Mouse (Mus musculus): Measurements from ENCODE around the gene Ksr1. TPM values are rescaled to one million over a fixed set of nuclear protein-coding genes. Genes with fewer than 3 reads are reported as not detected.

Ksr1 gene
- polyA plus RNA-seq, 1 experiment from 2014 or later: 4.6 TPM

DNA sequence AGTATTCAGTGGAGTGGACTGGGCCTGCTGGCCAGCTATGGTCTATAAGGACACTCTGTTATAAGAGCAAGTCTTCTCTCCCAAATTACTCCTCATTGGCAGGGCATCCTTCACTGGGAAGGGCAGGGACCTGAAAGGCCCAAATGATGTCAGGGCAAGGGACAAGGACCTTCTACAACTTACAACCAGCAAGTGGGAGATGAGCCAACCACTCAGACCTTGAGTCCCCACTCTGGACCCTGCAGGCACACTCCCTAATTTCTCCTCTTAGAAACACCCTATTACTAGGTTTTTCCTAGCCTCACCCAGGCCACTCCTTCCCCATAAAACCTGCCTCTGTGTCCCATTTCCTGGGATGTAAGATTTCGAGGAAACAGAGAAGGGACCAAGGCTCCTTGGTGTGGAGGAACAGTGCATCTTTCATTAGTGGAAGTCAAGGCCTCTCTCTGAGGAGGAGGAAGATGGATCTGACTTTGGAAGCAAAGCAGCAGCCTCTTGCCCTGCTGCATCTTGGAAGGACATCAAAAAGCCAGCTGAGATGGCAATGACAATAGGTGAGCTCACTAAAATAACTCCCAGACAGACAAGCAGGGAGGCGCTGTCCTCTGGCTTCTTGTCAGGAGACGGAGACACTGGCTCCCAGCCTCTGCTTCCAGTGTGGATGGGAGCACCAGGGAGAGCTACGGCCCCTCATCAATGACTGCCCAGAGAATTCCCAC is 20.5 kb upstream of the Ksr1 start:
- no peak overlapping the region for H3K4me2 ChIP-seq
- H3K9me3 ChIP-seq: no peaks in the 10 kb centered on the region
- H3K27ac ChIP-seq (replicated peaks): no peak overlapping the region
- no peak overlapping the region for H3K9ac ChIP-seq
- no peaks in the 10 kb centered on the region for H3K36me3 ChIP-seq
- H3K4me3 ChIP-seq: no peak overlapping the region
- H3K4me1 ChIP-seq (replicated peaks): 0 out of 2 replicates have a peak, but pooled peaks cover 4% of the 10 kb centered on the region
- no peaks in the 10 kb centered on the region for H3K27me3 ChIP-seq
- ATAC-seq (ENCODE audit: low read depth): no peak
- WGBS: 70% methylated on average over 4 of the region's 4 CpGs

DNA sequence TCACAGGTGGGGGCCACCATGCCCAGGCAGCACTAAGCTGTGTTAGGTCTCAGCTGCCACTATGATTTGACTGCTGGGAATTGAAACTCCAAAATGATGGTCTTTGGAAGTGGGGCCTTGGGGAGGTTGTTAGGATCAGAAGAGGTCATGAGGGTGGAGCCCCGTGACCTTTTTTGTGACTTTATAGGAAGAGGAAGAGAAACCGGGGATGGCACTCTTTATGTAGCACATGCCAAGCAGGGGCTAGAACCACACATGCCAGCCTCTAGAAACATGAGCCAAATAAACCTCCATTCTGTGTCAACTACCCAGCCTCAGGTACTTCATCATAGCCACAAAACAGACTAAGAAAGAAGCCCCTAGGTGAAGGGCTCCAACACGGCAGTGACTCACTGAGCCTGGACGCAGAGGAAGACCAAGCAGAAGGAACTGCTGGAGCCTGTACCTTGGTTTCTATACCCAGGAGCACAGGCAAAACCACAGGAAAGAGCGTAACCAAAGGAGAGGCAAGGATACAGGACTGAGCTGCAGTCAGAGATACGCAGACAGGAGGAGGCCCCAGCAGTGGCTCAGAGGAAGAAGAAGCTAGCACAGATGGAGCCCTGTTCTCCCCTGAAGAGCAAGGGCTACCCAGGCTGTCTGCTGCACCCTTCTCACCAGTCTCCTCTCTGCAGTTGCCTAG is 15.0 kb upstream of the Ksr1 start:
- Histone ChIP-seq H3K9ac (no peak overlapping the region), H3K9me3 (no peaks in the 10 kb centered on the region), H3K36me3 (no peaks in the 10 kb centered on the region), H3K27ac (replicated peaks) (no peak overlapping the region), H3K4me2 (no peak overlapping the region), H3K4me3 (no peak overlapping the region), H3K4me1 (replicated peaks) (0 out of 2 replicates have a peak, but pooled peaks cover 4% of the 10 kb centered on the region), H3K27me3 (no peaks in the 10 kb centered on the region)
- ATAC-seq (ENCODE audit: low read depth): no peak
- 88% methylated on average over 6 of the region's 6 CpGs for WGBS

DNA sequence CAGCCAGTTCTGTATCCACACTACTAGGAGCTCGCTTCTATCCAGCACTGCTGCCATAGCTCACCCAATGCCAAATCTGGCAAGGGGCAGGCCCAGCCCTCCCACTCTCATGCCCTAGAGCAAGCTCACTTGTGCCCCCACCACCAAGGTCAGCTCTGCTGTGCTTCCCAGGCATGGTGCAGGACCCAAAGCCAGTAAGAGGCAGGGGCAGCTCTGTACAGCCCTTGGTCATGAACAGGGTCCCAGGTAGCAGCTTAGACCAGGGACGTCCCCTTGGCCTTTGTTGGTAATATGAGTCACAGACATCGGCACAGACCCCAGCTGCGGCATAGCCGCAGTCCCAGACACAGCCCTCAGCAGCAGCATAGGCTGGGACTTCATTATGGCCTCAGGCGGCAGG is 13.9 kb upstream of the Ksr1 start:
- WGBS: 74% methylated on average over 6 of the region's 6 CpGs
- Histone ChIP-seq H3K4me1 (replicated peaks) (0 out of 2 replicates have a peak, but pooled peaks cover 4% of the 10 kb centered on the region), H3K36me3 (no peaks in the 10 kb centered on the region), H3K4me2 (no peak overlapping the region), H3K9me3 (no peaks in the 10 kb centered on the region), H3K27ac (replicated peaks) (no peak overlapping the region), H3K27me3 (no peaks in the 10 kb centered on the region), H3K4me3 (no peak overlapping the region), H3K9ac (no peak overlapping the region)
- no peak for ATAC-seq (ENCODE audit: low read depth)

DNA sequence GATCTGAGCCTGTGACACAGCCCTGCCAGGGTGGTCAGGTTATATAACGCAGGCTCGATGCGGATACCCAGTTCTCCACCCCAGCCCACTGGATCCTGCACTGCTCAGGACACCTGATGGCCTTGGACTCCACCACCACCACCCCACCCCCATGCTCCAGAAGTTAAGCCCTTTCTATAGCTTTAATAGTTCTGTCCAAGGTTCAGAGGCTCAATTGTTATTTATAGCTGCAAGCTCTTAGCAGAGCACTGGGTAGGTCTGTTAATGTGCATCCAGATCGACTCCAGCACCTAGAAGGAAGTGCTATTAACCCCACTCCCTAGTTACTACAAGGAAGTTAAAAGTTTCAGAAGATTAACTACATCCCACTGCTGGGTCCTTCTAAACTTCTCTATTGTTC is 11.5 kb upstream of the Ksr1 start:
- Histone ChIP-seq H3K36me3 (no peaks in the 10 kb centered on the region), H3K27me3 (no peaks in the 10 kb centered on the region), H3K4me2 (no peak overlapping the region), H3K4me1 (replicated peaks) (no peaks in the 10 kb centered on the region), H3K27ac (replicated peaks) (no peak overlapping the region), H3K4me3 (no peak overlapping the region), H3K9me3 (no peaks in the 10 kb centered on the region), H3K9ac (no peak overlapping the region)
- no peak for ATAC-seq (ENCODE audit: low read depth)
- 77% methylated on average over 4 of the region's 4 CpGs for WGBS

DNA sequence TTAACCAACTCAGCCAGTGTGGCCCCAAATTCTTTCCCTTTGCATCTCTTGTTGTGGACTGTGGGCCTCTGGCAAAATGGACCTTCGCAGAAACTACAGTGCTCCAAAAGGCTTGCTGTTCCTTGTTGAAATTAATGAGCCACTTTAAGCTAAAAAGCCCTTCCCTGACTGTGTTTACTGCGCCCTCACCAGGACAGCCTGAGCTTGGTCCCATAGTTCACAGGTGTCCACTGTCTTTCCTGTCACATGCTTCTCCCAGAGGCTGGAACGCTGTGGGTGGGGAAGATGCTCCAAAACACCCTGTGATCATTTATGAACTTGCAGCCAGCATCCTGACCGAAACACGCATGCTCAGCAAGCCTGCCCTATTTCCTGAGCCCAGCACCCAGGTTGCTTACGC is 9.1 kb upstream of the Ksr1 start:
- Histone ChIP-seq H3K27me3 (no peaks in the 10 kb centered on the region), H3K27ac (replicated peaks) (no peak overlapping the region), H3K4me3 (no peak overlapping the region), H3K4me2 (no peak overlapping the region), H3K9me3 (no peaks in the 10 kb centered on the region), H3K4me1 (replicated peaks) (no peaks in the 10 kb centered on the region), H3K9ac (no peak overlapping the region), H3K36me3 (no peaks in the 10 kb centered on the region)
- 71% methylated on average over 6 of the region's 6 CpGs for WGBS
- no peak for ATAC-seq (ENCODE audit: low read depth)

DNA sequence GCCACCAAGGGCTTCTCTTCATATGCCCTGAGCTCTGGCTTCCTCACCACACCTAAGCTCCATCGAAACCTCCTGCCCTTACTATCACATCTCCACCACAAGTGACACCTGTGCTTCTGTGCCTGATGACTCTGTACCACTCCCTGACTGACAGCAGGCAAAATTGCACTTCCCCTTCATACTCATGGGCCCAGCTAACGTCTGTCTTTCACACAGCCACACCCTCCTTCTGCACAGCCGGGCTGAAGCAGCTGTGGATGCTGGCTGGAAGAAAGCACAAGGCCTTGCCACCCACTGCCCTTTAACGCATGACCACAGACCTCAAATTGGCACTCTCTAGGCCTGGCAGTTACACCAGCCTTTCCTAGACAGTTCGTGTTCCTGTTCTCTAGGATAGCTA is 6.5 kb upstream of the Ksr1 start:
- H3K9ac ChIP-seq: no peak overlapping the region
- 69% methylated on average over 5 of the region's 5 CpGs for WGBS
- H3K27ac ChIP-seq (replicated peaks): no peak overlapping the region
- no peak overlapping the region for H3K4me3 ChIP-seq
- H3K4me2 ChIP-seq: no peak overlapping the region
- no peaks in the 10 kb centered on the region for H3K4me1 ChIP-seq (replicated peaks)
- H3K36me3 ChIP-seq: no peaks in the 10 kb centered on the region
- no peaks in the 10 kb centered on the region for H3K9me3 ChIP-seq
- ATAC-seq (ENCODE audit: low read depth): no peak
- H3K27me3 ChIP-seq: no peaks in the 10 kb centered on the region

DNA sequence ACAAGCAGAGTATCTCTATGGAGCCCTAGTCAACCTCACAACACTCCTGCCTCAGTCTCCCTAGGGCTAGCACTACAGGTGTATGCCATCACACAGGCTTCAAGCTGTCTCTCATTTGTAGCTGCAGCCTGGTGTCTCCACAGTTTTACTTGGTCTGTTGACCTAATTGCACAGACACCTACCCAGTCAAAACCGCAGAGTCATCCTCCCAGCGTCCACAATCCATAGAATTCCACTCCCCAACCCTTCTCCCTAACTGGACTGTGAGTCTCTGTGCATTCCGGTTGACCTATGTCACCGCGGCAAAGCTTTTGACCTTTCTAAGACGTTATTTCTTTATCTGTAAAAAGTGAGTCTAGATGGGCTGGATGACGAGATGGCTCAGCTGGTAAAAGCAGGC is 5.7 kb upstream of the Ksr1 start:
- 80% methylated on average over 7 of the region's 7 CpGs for WGBS
- no peak overlapping the region for H3K27ac ChIP-seq (replicated peaks)
- H3K27me3 ChIP-seq: no peaks in the 10 kb centered on the region
- no peak overlapping the region for H3K4me2 ChIP-seq
- no peaks in the 10 kb centered on the region for H3K4me1 ChIP-seq (replicated peaks)
- H3K4me3 ChIP-seq: no peak overlapping the region
- no peak overlapping the region for H3K9ac ChIP-seq
- no peaks in the 10 kb centered on the region for H3K36me3 ChIP-seq
- ATAC-seq (ENCODE audit: low read depth): no peak
- H3K9me3 ChIP-seq: no peaks in the 10 kb centered on the region

DNA sequence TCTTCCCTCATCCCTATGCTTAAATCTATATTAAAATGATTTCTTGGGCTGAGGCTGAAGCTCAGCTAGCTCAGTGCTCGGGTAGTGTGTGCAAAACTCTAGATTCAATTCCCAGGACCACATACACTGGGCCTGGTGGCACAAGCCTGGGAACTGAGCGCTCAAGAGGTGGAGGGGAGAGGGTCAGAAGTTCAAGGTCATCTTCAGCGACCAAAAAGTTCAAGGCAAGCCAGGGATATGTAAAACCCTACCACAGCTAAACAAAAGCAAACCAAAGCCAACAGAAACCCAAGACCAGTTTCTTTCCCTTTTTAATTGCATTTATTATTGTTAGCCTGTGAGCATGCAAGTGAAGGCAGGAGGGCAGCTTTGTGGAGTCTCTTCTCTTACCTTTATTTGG is 4.1 kb upstream of the Ksr1 start:
- no peak for ATAC-seq (ENCODE audit: low read depth)

DNA sequence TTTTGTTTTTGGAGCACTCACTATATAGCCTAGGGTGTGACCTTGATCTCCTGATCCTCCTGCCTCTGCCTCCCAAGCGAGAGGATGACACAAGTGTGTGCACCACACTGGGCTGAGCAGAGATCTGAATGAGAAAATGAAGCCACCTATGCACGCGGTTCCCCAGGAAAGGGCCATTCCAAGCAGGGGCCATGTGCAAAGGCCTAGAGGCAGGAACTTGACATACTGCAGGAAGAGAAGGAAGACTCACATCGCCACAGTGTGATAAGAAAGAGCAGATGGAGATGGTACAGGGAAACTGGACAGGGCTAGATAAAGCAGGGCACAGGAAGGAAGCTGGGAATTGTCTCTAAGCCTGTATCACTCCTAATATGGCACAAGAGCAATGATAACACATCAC is 3.1 kb upstream of the Ksr1 start:
- Histone ChIP-seq H3K27ac (replicated peaks) (no peak overlapping the region), H3K4me2 (no peak overlapping the region), H3K9ac (no peak overlapping the region), H3K4me1 (replicated peaks) (peaks cover 14% of the 10 kb centered on the region), H3K4me3 (no peak overlapping the region), H3K27me3 (no peaks in the 10 kb centered on the region), H3K9me3 (no peaks in the 10 kb centered on the region), H3K36me3 (no peaks in the 10 kb centered on the region)
- ATAC-seq (ENCODE audit: low read depth): no peak
- WGBS: 86% methylated on average over 4 of the region's 4 CpGs

More for the DNA sequence above, 4.1 kb upstream of the Ksr1 start:
- Histone ChIP-seq H3K9ac (no peak overlapping the region), H3K27ac (replicated peaks) (no peak overlapping the region), H3K4me1 (replicated peaks) (peaks cover 4% of the 10 kb centered on the region), H3K27me3 (no peaks in the 10 kb centered on the region), H3K9me3 (no peaks in the 10 kb centered on the region), H3K4me2 (no peak overlapping the region), H3K4me3 (no peak overlapping the region), H3K36me3 (no peaks in the 10 kb centered on the region)
- whole genome bisulfite sequencing: 70% methylated on average over 3 of the region's 3 CpGs

DNA sequence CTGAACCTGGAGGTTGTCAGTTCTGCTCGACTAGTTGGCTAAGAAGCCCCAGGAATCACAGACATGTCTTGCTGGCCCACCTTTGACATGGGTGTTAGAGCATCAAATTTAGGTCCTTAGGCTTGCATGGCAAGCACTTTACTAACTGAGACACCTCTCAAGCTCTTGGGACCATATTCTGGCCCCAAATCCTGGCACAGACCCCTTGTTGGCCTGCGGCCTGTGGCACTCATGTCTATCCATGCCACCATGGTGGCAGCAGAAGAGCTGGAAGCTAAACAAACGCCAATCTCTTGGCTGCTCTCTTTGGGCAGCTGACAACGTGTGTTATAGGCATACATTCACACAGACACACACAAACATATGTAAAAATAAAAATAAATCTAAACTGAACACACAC is 2.6 kb upstream of the Ksr1 start:
- 86% methylated on average over 4 of the region's 4 CpGs for WGBS
- Histone ChIP-seq H3K27me3 (no peaks in the 10 kb centered on the region), H3K9ac (no peak overlapping the region), H3K36me3 (no peaks in the 10 kb centered on the region), H3K27ac (replicated peaks) (no peak overlapping the region), H3K4me2 (no peak overlapping the region), H3K9me3 (no peaks in the 10 kb centered on the region), H3K4me1 (replicated peaks) (peaks cover 19% of the 10 kb centered on the region), H3K4me3 (no peak overlapping the region)
- ATAC-seq (ENCODE audit: low read depth): no peak

DNA sequence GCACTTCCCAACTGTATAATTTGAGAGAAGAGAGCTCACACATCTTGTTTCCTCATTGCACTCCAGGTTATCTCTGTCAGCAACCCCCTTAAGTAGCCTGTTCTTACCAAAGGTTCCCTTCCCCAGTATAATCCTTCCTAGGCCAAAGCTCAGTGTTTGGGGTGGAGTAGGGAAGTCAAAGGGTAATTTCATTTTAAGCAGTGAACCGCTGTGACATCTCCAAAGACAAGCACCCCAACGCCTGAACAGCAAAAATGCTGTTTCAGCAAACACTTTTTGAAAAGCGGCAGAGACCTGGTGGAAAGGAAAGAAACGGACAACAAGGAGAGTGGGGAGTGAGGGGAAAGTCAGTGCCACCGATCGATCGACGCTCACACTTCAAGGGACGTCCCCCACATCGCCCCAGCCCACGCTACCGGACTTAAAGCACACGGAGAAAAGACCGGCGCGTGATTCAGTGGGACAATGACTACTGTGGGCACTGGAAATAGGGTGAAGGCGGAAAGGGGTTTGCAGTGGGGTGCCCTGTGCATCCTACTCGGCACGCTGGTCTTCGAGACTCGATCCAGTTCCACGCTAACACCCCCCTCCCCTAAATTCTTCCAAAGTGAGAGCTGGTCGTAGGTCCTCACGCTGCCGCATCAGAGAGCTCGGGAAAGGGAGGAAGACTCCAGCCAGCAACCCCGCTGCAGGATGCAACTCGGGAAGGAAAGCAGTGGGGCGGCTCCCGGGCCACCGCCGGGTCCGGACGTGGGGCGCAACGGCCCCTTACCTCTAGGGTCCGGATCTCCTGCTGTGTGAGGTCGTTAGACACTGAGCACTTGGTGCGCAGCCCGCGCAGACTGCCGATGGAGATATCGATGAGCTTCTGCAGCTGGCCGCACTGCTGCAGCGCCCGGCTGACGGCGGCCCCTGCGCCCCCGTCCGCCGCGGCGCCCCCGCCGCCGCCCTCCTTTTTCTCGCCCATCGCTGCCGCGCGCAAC is 633 bp downstream of the Ksr1 start:
- H3K9me3 ChIP-seq: no peaks in the 10 kb centered on the region
- H3K27ac ChIP-seq (replicated peaks): peak overlapping the region; percentile 96
- ATAC-seq (ENCODE audit: low read depth): peak; percentile 55
- peaks cover 46% of the 10 kb centered on the region for H3K4me1 ChIP-seq (replicated peaks)
- peak overlapping the region; percentile 85 for H3K4me3 ChIP-seq
- peak overlapping the region; percentile 71 for H3K4me2 ChIP-seq
- H3K9ac ChIP-seq: peak overlapping the region; percentile 91
- no peaks in the 10 kb centered on the region for H3K27me3 ChIP-seq
- no peaks in the 10 kb centered on the region for H3K36me3 ChIP-seq
- WGBS: under 1% methylated on average over 53 of the region's 62 CpGs

DNA sequence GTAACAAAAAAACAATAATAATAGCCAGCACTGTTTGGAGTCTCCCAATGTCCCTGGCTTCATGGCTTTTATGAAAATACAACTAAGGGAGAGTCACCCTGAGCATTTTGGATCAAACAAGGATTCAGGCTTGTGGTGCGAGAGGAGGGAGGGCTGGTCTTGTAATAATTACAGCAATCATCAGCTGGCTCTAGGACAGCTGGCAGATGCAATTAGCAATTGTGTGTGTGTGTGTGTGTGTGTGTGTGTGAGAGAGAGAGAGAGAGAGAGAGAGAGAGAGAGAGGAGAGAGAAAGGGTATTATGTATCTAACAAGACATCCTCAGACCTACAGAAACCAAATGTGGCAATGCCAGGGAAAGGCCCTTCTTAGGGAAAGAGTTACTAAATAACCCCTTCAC is 1.5 kb downstream of the Ksr1 start:
- H3K36me3 ChIP-seq: no peaks in the 10 kb centered on the region
- H3K4me1 ChIP-seq (replicated peaks): peaks cover 46% of the 10 kb centered on the region
- H3K4me3 ChIP-seq: peak overlapping the region; percentile 85
- no peaks in the 10 kb centered on the region for H3K9me3 ChIP-seq
- no peaks in the 10 kb centered on the region for H3K27me3 ChIP-seq
- H3K9ac ChIP-seq: peak overlapping the region; percentile 91
- peak overlapping the region; percentile 96 for H3K27ac ChIP-seq (replicated peaks)
- ATAC-seq (ENCODE audit: low read depth): no peak
- 26% methylated on average over 1 of the region's 1 CpGs for WGBS
- H3K4me2 ChIP-seq: peak overlapping the region; percentile 71

Measured in neural tube, embryonic 13.5 days (tissue).